Mouse (Mus musculus) small intestine, adult 2 months (tissue): ENCODE measurements around the gene Tango2.

Experiments used
- CTCF ChIP-seq: fragments of 200-500 bp; IDR thresholded peaks from 2 replicates; pipeline ENCODE4 v1.5.1; 2012; ENCODE audit warnings: low read depth, mild to moderate bottlenecking, control low read depth, inconsistent platforms, low read length, moderate library complexity, mixed read lengths; ENCODE audit not compliant: insufficient replicate concordance, insufficient read length; ENCODE audit errors: extremely low read depth
- POLR2A ChIP-seq: fragments of 200-500 bp; IDR thresholded peaks from 2 replicates; pipeline ENCODE4 v1.6.1; 2012; ENCODE audit warnings: low read depth, mild to moderate bottlenecking, control low read depth, inconsistent platforms, low read length, moderate library complexity

DNA sequence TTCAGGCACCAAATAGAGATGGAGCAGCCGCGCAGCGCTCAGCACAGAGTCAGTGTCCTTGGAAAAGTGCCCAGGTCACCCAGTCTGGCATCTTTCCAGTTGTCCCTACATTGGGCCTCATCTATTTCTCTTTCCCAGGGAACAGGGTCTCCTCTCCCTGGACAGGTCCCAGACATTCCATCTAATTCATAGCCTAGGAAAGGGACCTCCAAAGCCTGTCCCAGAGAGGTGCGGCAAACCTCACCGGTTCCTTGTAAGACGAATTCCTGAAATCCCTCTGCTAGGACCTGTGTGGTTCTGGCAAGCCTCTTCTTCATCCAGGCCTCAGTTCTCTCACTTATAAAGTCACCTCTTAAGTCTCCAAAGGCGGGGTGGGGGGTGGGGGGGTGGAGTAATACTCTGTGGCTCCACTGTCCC is 47.7 kb upstream of the Tango2 start:
- no peak for TF ChIP-seq POLR2A
- TF ChIP-seq CTCF: no peak
